Mouse (Mus musculus) right cerebral cortex, postnatal 14 days (tissue): ENCODE data around the gene Dpm2.

Source experiments
- DNase-seq: peaks from one replicate; pipeline ENCODE4 v3.0.0; 2022

The Dpm2 gene

GRCm38 (mm10) chr2:32617601-32618000 lies 46.9 kb downstream of the Dpm2 start:
- DNase-seq: peak; percentile 44

- no peak for DNase-seq
Observed at GRCm38 (mm10) chr2:32618051-32618450, 47.4 kb downstream of the Dpm2 start.

GRCm38 (mm10) chr2:32620682-32621516 lies 50.2 kb downstream of the Dpm2 start:
- DNase-seq: no peak

- no peak for DNase-seq
Observed at GRCm38 (mm10) chr2:32621517-32621859, 50.8 kb downstream of the Dpm2 start, which contains the start of gene Ak1. Gene Ak1, plus strand, starts transcription at chr2:32621758.
